Mouse (Mus musculus) brain, embryonic 14.5 days (tissue): ENCODE results near the gene Creb3l2.

Experiments used
- CTCF ChIP-seq: fragments of 200-500 bp; IDR thresholded peaks from 2 replicates; pipeline ENCODE4 v1.5.1; 2012; ENCODE audit warnings: inconsistent platforms, mild to moderate bottlenecking, moderate library complexity, borderline replicate concordance; ENCODE audit not compliant: insufficient read depth, insufficient read length; ENCODE audit errors: extremely low read depth
- POLR2A ChIP-seq: fragments of 200-500 bp; IDR thresholded peaks from 2 replicates; pipeline ENCODE4 v1.6.1; 2012; ENCODE audit warnings: mild to moderate bottlenecking, inconsistent platforms, borderline replicate concordance; ENCODE audit not compliant: poor library complexity, insufficient read depth, insufficient read length, severe bottlenecking; ENCODE audit errors: extremely low read depth

- TF ChIP-seq CTCF (no peak), POLR2A (no peak)
These were observed 13.6 kb upstream of the Creb3l2 start for GRCm38 (mm10) chr6:37455540-37455939.
